Mouse (Mus musculus): ENCODE data around the gene Zc3h13. TPM values are rescaled to one million over a fixed set of nuclear protein-coding genes. Genes with fewer than 3 reads are reported as not detected.
A peak's percentile ranks its signal among the peaks of the same experiment; 100 is the strongest.

The Zc3h13 gene
- total and polyA plus RNA-seq, 2 experiments from 2014 or later = 13.5 to 43.1 TPM

DNA sequence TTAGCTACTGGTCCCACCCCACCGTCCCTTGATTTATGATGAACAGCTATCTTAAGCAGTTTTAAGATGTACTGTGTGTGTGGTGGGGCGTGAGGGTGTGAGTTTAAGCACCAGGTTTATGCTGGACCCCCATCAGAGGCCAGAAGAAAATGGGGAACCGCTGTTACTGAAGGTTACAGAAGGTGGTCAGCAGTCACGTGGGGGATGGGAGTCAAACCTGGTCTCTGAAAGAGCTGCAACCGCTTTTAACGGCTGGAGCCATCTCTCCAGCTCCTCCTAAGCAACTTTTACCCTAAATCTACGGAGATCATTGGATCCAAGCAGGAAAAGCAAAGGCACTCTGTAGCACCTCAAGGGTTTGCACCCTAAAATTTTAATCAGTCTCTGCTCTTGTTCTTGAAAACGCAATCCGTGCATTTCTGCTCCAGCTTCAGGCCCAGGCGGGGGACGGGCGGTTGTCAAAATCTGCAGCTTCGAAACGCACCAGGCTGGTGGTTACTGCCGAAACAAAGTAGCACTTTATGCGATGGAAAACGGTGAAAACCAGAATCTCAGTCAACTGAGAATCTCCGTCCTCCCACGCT, 472 bp upstream of the Zc3h13 start:
- TF ChIP-seq CTCF (IDR thresholded peaks at IDR 0.05; ENCODE audit: low read depth) = no peak
- Histone ChIP-seq H3K4me1 (ENCODE audit: insufficient read depth, low read length) (peaks cover 7% of the 10 kb centered on the region), H3K27me3 (ENCODE audit: insufficient read depth, low read length) (no peaks in the 10 kb centered on the region), H3K4me3 (ENCODE audit: low read length) (peak overlapping the region; percentile 100), H3K9ac (replicated peaks; ENCODE audit: low read length) (peak overlapping the region; percentile 94), H3K36me3 (ENCODE audit: insufficient read depth, low read length) (no peaks in the 10 kb centered on the region), H3K27ac (peak overlapping the region; percentile 90), H3K9me3 (ENCODE audit: low read length) (no peaks in the 10 kb centered on the region), H3K4me2 (ENCODE audit: low read depth, low read length) (peak overlapping the region; percentile 64)
- 6% methylated on average over 19 of the region's 19 CpGs for WGBS
- ATAC-seq (peak; percentile 13), DNase-seq (ENCODE audit: low spot score) (peak; percentile 61)

DNA sequence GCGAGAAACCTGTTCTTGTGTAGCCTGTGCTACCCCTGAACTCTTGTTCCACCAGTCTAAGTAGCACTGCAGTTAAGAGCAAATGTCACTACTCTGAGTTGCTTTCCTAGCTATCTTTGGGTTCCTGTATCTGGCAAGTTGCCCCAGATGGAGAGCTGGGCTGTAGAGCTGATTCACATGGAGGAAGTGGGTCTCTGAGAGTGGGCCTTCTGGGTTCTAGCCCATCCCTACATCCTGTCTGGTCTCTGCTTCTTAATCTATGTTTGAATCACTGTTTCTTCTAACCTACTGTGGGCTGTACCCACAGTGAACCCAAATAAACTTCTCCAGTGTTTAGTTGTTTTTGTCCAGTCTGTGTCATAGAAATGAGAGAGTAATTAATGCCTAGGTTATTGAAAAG, 16.9 kb downstream of the Zc3h13 start:
- H3K4me2 ChIP-seq (ENCODE audit: low read depth, low read length) = no peak overlapping the region
- H3K4me3 ChIP-seq (ENCODE audit: low read length) = no peak overlapping the region
- no peaks in the 10 kb centered on the region for H3K9me3 ChIP-seq (ENCODE audit: low read length)
- no peaks in the 10 kb centered on the region for H3K36me3 ChIP-seq (ENCODE audit: insufficient read depth, low read length)
- no peak for ATAC-seq
- 94% methylated on average over 1 of the region's 1 CpGs for WGBS
- TF ChIP-seq CTCF (IDR thresholded peaks at IDR 0.05; ENCODE audit: low read depth) = no peak
- H3K9ac ChIP-seq (replicated peaks; ENCODE audit: low read length) = no peak overlapping the region
- no peaks in the 10 kb centered on the region for H3K27me3 ChIP-seq (ENCODE audit: insufficient read depth, low read length)
- H3K4me1 ChIP-seq (ENCODE audit: insufficient read depth, low read length) = no peaks in the 10 kb centered on the region
- DNase-seq (ENCODE audit: low spot score) = no peak
- H3K27ac ChIP-seq = no peak overlapping the region

DNA sequence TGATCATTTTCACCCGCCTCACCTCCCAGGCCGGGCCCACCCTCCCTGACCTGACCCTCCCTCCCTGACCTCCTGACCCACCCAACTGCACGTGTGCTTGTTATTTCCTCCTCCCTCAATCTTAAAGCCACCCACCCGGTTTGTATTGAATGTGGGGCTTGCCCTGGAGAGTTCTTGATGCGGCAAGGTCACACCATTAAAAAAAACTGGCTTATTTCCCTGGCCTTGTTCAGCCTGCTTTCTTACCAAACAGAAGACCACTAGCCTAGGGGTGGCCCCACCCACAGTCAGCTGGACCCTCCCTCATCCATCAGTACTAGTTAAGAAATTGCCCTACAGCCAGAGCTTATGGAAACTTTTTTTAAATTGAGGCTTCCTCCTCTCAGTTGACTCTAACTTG, 19.6 kb downstream of the Zc3h13 start:
- H3K9ac ChIP-seq (replicated peaks; ENCODE audit: low read length) = no peak overlapping the region
- ATAC-seq (no peak), DNase-seq (ENCODE audit: low spot score) (no peak)
- no peaks in the 10 kb centered on the region for H3K36me3 ChIP-seq (ENCODE audit: insufficient read depth, low read length)
- H3K4me3 ChIP-seq (ENCODE audit: low read length) = no peak overlapping the region
- no peak overlapping the region for H3K27ac ChIP-seq
- TF ChIP-seq CTCF (IDR thresholded peaks at IDR 0.05; ENCODE audit: low read depth) = no peak
- no peaks in the 10 kb centered on the region for H3K4me1 ChIP-seq (ENCODE audit: insufficient read depth, low read length)
- H3K4me2 ChIP-seq (ENCODE audit: low read depth, low read length) = no peak overlapping the region
- H3K9me3 ChIP-seq (ENCODE audit: low read length) = no peaks in the 10 kb centered on the region
- 39% methylated on average over 5 of the region's 5 CpGs for WGBS
- no peaks in the 10 kb centered on the region for H3K27me3 ChIP-seq (ENCODE audit: insufficient read depth, low read length)

DNA sequence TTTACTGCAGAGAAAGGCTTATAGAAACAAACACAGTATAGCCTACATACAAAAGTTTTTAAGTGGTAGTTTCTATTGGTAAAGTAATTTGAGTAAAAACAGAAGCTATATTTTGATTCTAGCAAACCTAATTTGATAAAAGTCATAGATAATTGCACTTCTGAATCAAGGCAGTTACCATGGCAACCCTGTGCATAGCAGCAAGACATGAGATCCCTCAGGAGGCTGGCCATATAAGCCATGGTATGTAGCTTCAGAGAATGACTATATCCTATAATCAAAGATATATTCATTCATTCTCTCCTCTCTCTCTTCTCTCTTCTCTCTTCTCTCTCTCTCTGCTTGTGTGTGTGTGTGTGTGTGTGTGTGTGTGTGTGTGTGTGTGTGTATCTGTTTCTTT, 23.7 kb downstream of the Zc3h13 start:
- DNase-seq (ENCODE audit: low spot score) (peak; percentile 58), ATAC-seq (no peak)
- Histone ChIP-seq H3K9ac (replicated peaks; ENCODE audit: low read length) (no peak overlapping the region), H3K27ac (no peak overlapping the region), H3K36me3 (ENCODE audit: insufficient read depth, low read length) (no peaks in the 10 kb centered on the region), H3K4me2 (ENCODE audit: low read depth, low read length) (no peak overlapping the region), H3K27me3 (ENCODE audit: insufficient read depth, low read length) (no peaks in the 10 kb centered on the region), H3K9me3 (ENCODE audit: low read length) (no peaks in the 10 kb centered on the region), H3K4me1 (ENCODE audit: insufficient read depth, low read length) (no peaks in the 10 kb centered on the region), H3K4me3 (ENCODE audit: low read length) (no peak overlapping the region)
- no peak for TF ChIP-seq CTCF (IDR thresholded peaks at IDR 0.05; ENCODE audit: low read depth)

DNA sequence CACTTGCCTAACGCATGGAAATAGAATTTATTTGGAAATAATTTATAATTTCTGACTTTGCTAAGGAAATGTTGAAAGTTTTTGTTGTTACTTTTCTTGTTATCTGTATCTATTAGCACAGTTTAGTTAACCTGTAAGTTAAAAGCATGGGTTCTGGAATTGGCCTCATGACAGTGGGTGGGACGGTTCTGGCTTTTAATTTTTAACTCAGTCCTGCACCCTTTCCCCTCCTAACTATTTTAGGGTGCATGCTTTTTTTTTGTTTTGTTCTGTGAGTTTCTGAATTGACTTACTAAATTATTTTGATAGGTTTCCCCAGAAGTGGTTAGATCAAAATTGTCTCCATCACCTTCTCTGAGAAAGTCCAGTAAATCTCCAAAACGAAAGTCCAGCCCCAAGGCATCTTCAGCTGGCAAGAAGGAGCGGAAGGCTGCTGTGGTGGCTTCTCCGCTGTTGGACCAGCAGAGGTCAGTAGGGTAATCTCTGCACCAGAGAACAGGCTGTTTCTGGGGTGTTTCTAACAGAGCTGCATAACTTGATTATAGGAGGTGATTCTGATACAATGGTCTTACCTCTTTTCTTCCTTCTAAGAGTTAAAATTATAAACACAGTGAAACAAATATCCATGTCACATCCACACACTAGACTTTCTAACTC, 25.3 kb downstream of the Zc3h13 start:
- H3K27me3 ChIP-seq (ENCODE audit: insufficient read depth, low read length) = no peaks in the 10 kb centered on the region
- DNase-seq (ENCODE audit: low spot score) = peak; percentile 68

DNA sequence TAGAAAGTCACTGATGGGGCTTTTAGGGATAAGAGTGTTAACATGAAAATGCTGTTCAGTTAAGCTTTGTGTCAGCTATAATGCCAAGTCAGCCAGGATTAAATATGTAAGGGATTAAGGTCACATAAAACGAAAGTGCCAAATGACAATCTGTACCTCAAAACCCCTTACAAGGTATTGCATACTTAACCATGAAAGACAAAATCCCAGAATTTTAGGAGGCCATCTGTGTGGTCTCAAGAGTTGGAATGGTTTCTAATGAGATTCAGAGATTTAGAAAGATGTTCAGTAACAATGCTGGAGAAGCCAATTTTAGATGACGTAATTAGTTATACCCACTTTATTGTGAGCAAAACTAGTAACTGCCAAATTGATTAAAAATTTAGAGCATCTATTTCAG, 30.3 kb downstream of the Zc3h13 start:
- H3K27me3 ChIP-seq (ENCODE audit: insufficient read depth, low read length) = no peaks in the 10 kb centered on the region
- TF ChIP-seq CTCF (IDR thresholded peaks at IDR 0.05; ENCODE audit: low read depth) = no peak
- no peaks in the 10 kb centered on the region for H3K9me3 ChIP-seq (ENCODE audit: low read length)
- no peaks in the 10 kb centered on the region for H3K36me3 ChIP-seq (ENCODE audit: insufficient read depth, low read length)
- H3K9ac ChIP-seq (replicated peaks; ENCODE audit: low read length) = no peak overlapping the region
- DNase-seq (ENCODE audit: low spot score) = no peak
- WGBS = 72% methylated on average over 2 of the region's 2 CpGs
- H3K4me2 ChIP-seq (ENCODE audit: low read depth, low read length) = no peak overlapping the region
- H3K4me1 ChIP-seq (ENCODE audit: insufficient read depth, low read length) = no peaks in the 10 kb centered on the region
- H3K27ac ChIP-seq = no peak overlapping the region
- no peak for ATAC-seq
- no peak overlapping the region for H3K4me3 ChIP-seq (ENCODE audit: low read length)

More for the DNA sequence above, 25.3 kb downstream of the Zc3h13 start:
- no peaks in the 10 kb centered on the region for H3K4me1 ChIP-seq (ENCODE audit: insufficient read depth, low read length)
- H3K9ac ChIP-seq (replicated peaks; ENCODE audit: low read length) = no peak overlapping the region
- ATAC-seq = no peak
- H3K9me3 ChIP-seq (ENCODE audit: low read length) = no peaks in the 10 kb centered on the region
- 55% methylated on average over 5 of the region's 5 CpGs for WGBS
- no peaks in the 10 kb centered on the region for H3K36me3 ChIP-seq (ENCODE audit: insufficient read depth, low read length)
- no peak overlapping the region for H3K27ac ChIP-seq
- peak; percentile 69 for TF ChIP-seq CTCF (IDR thresholded peaks at IDR 0.05; ENCODE audit: low read depth)
- H3K4me2 ChIP-seq (ENCODE audit: low read depth, low read length) = no peak overlapping the region
- H3K4me3 ChIP-seq (ENCODE audit: low read length) = no peak overlapping the region

DNA sequence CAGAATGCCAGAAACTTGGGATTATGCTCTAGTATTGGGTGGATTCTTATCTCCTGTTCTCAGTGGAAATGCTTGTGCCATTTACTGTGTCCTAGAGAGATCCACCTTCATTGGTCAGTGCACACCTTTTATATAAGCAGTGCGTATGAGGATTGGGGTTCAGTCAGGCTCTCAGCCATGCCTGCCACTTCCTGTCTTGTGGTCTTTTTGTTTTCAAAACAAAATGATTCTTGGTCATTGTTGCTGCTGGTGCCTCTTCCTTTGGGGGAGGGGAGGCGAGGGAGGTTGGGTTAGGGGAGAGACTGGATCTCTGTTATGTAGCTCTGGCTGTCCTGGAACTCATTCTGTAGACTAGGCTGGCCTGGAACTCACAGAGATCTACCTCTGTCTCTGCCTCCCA, 34.6 kb downstream of the Zc3h13 start:
- Histone ChIP-seq H3K9ac (replicated peaks; ENCODE audit: low read length) (no peak overlapping the region), H3K4me3 (ENCODE audit: low read length) (no peak overlapping the region)
- WGBS = 88% methylated on average over 2 of the region's 2 CpGs

More for the DNA sequence above, 34.6 kb downstream of the Zc3h13 start:
- ATAC-seq (no peak), DNase-seq (ENCODE audit: low spot score) (no peak)
- Histone ChIP-seq H3K27me3 (ENCODE audit: insufficient read depth, low read length) (no peaks in the 10 kb centered on the region), H3K36me3 (ENCODE audit: insufficient read depth, low read length) (peaks cover 17% of the 10 kb centered on the region), H3K27ac (no peak overlapping the region), H3K4me2 (ENCODE audit: low read depth, low read length) (no peak overlapping the region), H3K9me3 (ENCODE audit: low read length) (no peaks in the 10 kb centered on the region), H3K4me1 (ENCODE audit: insufficient read depth, low read length) (no peaks in the 10 kb centered on the region)
- no peak for TF ChIP-seq CTCF (IDR thresholded peaks at IDR 0.05; ENCODE audit: low read depth)

All from hindbrain, postnatal 0 days (tissue).